Mouse (Mus musculus) urinary bladder, postnatal 10 days (tissue): ENCODE data around the gene Birc3.
A peak's percentile ranks its signal among the peaks of the same experiment; 100 is the strongest.
"Not testable (repeated sequence)": the region's sequence is repeated elsewhere in the genome, so short reads cannot be mapped to it uniquely, and the experiment has no call there.

Experiments used
- DNase-seq: peaks from one replicate; pipeline ENCODE4 v3.0.0; 2022; ENCODE audit warnings: low spot score

Gene Birc3

GRCm38 (mm10) chr9:7866981-7867380 lies 6.0 kb downstream of the Birc3 start:
- not testable (repeated sequence) for DNase-seq

GRCm38 (mm10) chr9:7860976-7861375 lies 12.0 kb downstream of the Birc3 start:
- DNase-seq, result no peak

GRCm38 (mm10) chr9:7855912-7856311 lies 17.1 kb downstream of the Birc3 start:
- no peak for DNase-seq

GRCm38 (mm10) chr9:7855374-7855773 lies 17.6 kb downstream of the Birc3 start:
- no peak for DNase-seq

GRCm38 (mm10) chr9:7854196-7854595 lies 18.8 kb downstream of the Birc3 start:
- not testable (repeated sequence) for DNase-seq

- no peak for DNase-seq
Measured at GRCm38 (mm10) chr9:7852346-7853230, 20.4 kb downstream of the Birc3 start.

- DNase-seq, result no peak
Measured at GRCm38 (mm10) chr9:7851841-7852240, 21.1 kb downstream of the Birc3 start.

GRCm38 (mm10) chr9:7848191-7848590 lies 24.8 kb downstream of the Birc3 start:
- no peak for DNase-seq

- DNase-seq, result no peak
Measured at GRCm38 (mm10) chr9:7846667-7847199, 26.3 kb downstream of the Birc3 start.

- DNase-seq, result no peak
Measured at GRCm38 (mm10) chr9:7845216-7845895, 27.6 kb downstream of the Birc3 start.

- DNase-seq, result no peak
Measured at GRCm38 (mm10) chr9:7841221-7841620, 31.8 kb downstream of the Birc3 start.

- DNase-seq, result no peak
Measured at GRCm38 (mm10) chr9:7837806-7838440, 35.1 kb downstream of the Birc3 start.

GRCm38 (mm10) chr9:7836905-7837805 lies 35.8 kb downstream of the Birc3 start, which contains the start of gene Birc2:
Gene Birc2, minus strand, starts transcription at chr9:7837064.
- peak; percentile 90 for DNase-seq

- no peak for DNase-seq
Measured at GRCm38 (mm10) chr9:7836331-7836730, 36.7 kb downstream of the Birc3 start.

GRCm38 (mm10) chr9:7835302-7835701 lies 37.7 kb downstream of the Birc3 start:
- no peak for DNase-seq

- no peak for DNase-seq
Measured at GRCm38 (mm10) chr9:7833421-7833820, 39.6 kb downstream of the Birc3 start.

GRCm38 (mm10) chr9:7829531-7830528 lies 43.2 kb downstream of the Birc3 start:
- DNase-seq, result no peak

- DNase-seq, result no peak
Measured at GRCm38 (mm10) chr9:7828706-7829105, 44.3 kb downstream of the Birc3 start.

- no peak for DNase-seq
Measured at GRCm38 (mm10) chr9:7824916-7825315, 48.1 kb downstream of the Birc3 start.

- no peak for DNase-seq
Measured at GRCm38 (mm10) chr9:7822758-7823157, 50.2 kb downstream of the Birc3 start.
